Mouse (Mus musculus) heart, postnatal 14 days (tissue): Measurements from ENCODE around the gene Tmem238. TPM values are rescaled to one million over a fixed set of nuclear protein-coding genes. Genes with fewer than 3 reads are reported as not detected.

Experiments used
- DNase-seq, 2 experiments: peaks; one replicate each; pipeline ENCODE4 v3.0.0; 2021 to 2022
- intact Hi-C: fragments of 180-260 bp; cut with DNase I; formaldehyde crosslinking; loops from one replicate; pipeline ENCODE4 v1.15.1; 2025
- total RNA-seq, 2 experiments: library from RNA; stranded (reverse); gene quantifications; 2 replicates each; pipeline ENCODE4 v1.2.3; 2021

The Tmem238 gene
- total RNA-seq, 2 experiments from 2014 or later = 4.2 to 4.3 TPM

DNA sequence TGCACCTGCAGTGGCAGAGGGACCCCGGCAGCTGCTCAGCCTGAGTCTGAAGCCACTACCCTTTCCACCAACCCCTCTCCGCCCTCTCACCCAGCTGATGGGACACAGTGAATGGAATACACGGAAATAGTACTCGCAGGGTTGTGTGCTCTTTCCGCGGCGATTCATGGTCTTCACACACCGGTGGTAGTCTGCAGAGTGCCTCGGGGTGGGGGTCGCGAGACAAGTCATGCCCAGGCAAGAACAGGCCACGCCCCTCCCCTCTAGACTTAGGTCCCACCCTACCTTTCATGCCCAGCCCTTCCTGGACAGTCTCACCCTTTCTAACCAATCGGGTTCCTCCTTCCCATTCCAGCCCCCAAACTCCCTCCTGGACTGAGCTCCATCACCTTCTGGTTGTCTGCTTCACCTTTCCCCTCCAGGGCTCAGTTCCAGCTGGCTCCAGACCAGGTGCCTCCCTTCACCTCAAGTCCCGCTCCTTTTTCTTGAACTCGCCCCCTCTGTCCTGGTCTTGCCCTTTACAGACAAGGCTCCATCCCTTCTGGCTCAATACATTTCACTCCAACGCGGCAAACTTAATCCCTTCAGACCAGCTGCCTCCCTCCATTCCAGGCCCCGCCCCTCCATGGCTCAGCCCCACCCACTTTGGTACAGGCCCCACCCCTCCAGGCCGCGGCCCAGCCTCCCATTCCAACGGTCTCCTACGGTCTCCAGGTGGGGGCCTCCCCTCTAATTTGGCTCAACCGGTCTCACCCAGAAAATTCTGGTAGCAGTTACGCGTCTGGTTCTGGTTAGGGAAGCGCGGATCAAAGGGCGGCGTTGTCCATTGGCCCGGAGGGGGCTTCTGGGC is 37.3 kb downstream of the Tmem238 start:
- DNase-seq = peak in 1 of 2 experiments; percentile 31
- intact Hi-C loops = no loop called here

DNA sequence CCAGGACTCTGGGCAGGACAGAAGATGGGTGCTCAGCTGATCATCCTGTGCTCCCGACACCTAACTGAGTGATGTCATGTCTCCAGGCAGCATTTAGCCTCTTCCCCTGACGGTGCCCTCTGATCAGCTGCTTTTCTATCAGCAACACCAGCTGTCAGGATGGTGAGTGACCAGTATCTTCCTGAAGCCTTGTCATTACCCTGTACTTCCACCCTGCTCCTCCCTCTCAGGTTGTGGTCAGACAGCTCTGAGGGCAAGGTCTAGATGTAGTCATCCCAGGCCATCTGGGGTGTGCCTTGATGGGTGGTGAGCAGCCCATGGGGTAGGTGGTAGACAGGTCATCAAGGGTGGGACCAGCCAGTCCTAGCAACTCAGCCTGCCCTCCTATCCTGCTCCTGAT is 40.3 kb downstream of the Tmem238 start:
- intact Hi-C loops = no loop called here
- no peak for DNase-seq

DNA sequence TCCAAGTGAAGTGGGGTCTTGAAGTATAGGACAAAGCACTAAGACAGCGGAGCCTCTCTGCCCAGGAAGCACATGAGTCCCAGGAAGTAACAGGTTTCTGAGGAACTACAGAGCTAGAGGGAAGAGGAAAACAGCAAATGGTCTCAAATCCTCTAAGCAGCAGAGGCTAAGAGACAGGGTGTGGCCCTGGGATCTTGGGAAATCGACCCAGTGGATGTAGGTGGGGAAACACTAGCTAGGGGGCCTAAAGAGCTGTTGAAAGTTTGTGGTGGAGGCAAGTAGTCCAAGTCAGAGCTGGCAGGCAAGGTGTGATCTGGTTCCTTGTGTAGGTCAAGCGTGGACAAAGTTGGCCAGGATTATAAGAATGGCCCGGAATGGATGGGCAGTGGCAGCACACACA is 41.1 kb downstream of the Tmem238 start:
- no peak for DNase-seq
- intact Hi-C loops = no loop called here

DNA sequence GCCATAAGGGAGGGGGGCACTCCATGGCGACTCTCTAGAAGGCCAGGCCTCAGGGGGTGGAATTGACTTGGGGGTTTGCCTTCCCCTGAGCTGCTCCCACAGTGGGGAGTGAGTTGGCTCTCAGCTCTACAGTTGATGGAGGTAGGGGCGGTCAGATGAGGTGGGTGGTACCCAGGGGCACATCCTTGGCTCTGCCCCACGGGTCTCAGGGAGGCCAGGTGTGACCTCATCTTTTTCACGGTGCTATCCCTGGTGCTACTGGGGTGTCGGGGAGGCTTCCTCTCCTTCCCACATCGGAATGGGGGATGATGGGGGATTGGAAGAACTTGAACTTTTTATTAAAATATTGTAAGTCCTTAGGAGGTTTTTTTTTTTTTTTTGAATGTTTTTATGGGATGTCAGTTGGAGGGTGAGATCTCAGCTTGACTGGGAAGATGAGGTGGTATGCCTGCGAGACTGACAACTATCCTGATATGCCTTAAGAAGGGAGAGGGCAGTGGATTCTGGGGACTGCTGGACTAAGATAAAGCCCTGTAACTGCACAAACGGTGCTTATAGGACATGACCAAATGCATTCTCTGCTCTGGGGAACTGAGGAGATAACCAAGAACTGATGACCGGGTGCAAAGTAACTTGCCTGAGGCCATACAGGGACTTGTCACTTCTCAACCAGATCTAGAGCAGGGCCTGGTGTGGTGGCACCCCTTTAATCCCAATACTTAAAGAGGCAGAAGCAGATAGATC is 42.1 kb downstream of the Tmem238 start:
- DNase-seq = no peak
- intact Hi-C loops = no loop called here

DNA sequence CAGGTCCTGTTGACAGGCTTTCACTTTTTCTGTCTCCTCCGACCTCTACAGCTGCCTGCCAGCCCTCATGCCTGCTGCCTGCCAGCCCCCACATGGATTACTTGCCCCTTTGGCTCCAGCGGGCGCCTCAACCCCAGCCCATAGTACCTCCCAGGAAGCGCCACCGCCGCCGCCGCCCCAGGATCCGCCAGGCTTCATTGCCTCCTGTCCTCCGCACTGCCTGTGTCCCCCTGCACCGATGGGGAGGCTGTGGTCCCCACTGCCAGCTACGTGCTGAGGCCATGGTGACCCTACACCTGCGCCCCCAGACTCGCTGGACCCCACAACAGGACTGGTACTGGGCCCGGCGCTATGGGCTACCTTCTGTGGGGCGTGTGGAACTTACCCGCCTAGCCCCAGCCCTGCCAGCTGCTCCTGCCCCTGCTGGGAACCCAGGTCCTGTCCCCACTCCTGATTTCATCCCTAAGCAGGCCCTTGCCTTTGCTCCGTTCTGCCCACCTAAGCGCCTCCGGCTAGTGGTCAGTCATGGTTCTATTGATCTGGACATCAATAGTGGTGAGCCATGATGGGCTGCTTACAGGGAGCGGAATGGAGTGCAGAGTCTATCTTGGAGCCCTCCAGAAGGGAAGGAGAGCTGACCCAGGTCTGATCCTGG is 43.0 kb downstream of the Tmem238 start:
- intact Hi-C loops = no loop called here

DNA sequence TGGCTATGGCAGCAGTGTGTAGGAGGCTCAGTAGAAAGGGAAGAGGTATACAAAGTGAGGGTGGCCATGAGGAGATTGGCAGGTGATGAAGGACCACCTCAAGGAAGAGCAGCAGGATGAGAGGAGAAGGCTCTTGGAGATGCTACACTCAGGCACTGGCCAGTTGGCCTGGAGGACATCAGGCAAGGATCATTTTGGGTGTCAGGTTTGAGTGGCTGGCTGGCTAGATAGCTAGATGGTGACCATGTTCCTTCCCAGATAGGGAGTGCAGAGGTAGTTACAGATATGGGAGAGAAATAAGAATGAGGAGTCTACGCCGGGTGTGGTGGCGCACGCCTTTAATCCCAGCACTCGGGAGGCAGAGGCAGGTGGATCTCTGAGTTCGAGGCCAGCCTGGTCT is 44.6 kb downstream of the Tmem238 start:
- intact Hi-C loops = no loop called here
- DNase-seq = no peak

More for the DNA sequence above, 43.0 kb downstream of the Tmem238 start:
- DNase-seq = no peak

DNA sequence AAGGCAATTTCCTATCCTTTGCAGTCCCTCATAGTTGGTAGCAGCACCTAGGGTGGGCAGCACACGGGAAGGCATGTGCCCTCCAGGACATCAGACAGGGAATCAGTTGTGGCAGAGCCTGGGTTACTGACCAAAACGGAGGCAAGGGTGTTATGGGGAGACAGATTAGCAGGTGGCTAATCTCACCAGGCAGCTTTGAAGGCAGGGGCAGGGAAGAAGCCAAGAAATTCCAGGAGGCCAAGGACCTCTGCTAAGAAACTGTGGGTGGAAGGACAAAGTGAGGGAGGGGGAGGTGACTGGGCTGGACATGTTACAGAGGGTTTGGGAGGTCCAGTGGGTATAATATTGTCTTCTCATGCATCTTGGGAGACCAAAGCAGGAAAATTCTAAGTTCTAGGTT is 46.1 kb downstream of the Tmem238 start:
- intact Hi-C loops = no loop called here
- DNase-seq = no peak

DNA sequence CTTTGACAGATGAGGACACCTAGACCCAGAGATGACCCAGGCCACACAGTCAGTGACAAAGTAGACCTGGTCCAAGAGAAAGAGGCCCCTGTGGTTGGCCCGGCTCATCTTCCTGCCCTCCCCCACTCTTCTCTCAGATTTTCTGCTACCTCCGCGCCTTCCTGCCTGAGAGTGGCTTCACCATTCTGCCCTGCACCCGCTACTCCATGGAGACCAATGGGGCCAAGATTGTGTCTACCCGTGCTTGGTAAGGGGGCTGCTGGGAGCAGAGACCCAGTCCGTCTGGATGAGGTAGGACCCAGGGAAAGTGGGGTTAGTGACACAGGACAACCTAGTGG is 47.0 kb downstream of the Tmem238 start:
- intact Hi-C loops = no loop called here
- no peak for DNase-seq

DNA sequence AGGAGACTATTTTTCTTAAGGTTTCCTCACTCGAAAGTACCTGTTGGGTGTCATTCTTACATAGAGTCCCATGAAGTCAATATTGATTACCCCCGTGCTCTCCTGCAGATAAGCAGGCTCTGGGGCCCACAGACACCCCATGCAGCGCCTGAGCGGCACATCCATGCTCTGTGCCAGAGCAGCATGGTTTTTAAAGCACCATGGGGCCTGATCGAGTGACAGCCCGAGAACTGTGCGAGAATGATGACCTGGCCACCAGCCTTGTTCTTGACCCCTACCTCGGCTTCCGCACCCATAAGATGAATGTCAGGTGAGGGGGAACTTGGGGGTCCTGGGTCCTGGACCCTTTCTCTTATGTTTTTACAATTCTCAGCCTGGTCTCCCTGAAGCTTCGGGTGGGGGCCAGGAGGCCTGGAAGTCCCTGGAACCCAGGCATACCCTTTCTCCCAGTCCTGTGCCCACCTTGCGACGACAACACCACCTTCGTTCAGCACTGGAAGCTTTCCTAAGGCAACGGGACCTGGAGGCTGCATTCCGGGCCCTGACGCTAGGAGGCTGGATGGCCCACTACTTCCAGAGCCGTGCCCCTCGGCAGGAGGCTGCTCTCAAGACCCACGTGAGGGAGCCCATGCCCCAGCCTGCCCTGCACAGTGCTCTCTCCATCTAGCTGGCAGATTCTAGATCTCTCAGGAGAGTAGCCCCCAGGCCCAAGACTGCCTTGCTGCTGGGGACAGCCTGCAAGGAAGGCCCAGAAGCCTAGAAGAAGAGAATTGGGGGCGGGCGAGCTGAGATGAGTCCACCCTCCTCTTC is 47.6 kb downstream of the Tmem238 start:
- intact Hi-C loops = loop anchor here (2.0 kb wide), 1 partner anchor 47 kb away; the partner anchor contains the start of gene Tmem238

DNA sequence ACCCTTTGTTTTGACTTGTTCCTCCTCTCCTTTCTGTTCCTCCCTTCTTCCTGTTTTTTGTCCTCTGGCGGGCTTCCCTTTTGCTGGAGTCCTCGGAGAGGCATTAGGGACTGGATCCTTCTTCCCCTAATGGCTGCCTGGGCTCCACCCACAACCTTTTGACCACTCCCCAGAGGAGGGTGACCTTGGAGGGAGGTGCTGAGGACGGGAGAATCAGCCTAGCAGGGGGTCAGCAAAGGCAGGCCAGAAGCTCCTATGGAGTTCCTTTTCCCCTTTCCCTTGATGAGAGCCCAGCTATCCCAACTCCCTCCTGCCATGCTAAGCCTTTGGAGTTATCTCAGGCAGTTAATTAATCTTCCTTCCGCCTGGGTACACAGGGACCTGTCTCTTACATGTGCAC is 48.3 kb downstream of the Tmem238 start:
- DNase-seq = peak; percentile 67 to 73
- intact Hi-C loops = loop anchor here (2.0 kb wide), 1 partner anchor 48 kb away; the partner anchor contains the start of gene Tmem238

More for the DNA sequence above, 47.6 kb downstream of the Tmem238 start:
- no peak for DNase-seq

DNA sequence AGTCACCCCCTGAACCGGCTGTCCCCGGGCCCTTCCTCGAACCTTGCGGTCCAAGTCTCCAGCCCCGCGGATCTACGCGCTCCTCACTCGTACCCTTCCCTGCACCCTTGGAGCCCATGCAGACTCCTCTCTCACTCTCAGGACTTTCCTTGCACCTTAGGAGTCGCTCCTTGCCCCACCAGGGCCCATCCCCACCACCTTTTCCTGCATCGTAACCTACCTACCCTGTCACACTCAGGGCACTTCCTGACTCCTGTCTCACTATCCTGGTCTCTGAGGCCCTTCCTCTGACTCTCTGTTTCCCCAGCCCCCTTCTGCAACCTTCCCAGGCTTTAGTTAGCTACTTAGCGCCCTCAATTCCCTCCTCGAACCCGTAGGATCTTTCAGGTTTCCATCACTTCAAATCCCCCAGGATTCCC is 49.1 kb downstream of the Tmem238 start:
- DNase-seq = no peak
- intact Hi-C loops = loop anchor here (2.0 kb wide), 1 partner anchor 48 kb away; the partner anchor contains the start of gene Tmem238

DNA sequence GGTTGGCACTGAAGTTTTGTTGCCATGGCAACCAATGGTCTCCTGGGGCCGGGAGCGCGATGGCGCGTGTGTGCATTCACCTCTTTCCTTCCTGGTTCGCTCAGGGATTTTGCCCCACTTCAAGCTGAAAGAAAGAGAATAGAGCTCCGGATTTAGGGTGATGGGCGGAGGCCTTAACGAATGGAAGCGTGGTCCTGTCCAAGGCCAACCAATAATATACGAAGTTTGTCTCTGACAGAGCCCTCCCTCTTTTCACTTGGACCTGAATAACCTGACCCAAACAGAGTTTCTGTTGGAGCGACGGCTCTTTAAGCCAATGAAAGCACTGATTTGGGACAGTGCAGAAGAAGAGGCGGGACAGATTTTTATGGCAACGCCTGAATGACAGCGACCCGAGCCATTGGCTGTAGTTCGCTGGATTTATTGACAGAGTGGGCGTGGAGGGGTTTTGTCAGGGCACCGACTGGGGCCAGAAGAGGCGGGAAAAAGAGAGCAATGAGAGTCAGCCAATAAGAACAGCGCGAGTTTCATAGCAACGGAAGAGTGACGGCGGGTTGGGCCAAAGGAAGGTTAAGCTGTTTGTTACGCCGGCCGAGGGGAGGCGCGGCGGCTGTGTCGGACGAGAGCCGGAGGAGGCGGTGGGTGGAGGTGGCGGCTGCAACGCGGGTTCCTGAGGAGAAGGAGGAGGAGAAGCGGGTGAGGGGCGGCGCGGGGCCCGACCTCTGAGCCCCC is 49.7 kb downstream of the Tmem238 start, which contains the start of gene Kmt5c:
Gene Kmt5c, plus strand, starts transcription at position 572 of the 732 bp plus-strand sequence.
- intact Hi-C loops = loop anchor here (2.0 kb wide), 1 partner anchor 49 kb away; the partner anchor contains the start of gene Tmem238
- DNase-seq = peak; percentile 95 to 96

DNA sequence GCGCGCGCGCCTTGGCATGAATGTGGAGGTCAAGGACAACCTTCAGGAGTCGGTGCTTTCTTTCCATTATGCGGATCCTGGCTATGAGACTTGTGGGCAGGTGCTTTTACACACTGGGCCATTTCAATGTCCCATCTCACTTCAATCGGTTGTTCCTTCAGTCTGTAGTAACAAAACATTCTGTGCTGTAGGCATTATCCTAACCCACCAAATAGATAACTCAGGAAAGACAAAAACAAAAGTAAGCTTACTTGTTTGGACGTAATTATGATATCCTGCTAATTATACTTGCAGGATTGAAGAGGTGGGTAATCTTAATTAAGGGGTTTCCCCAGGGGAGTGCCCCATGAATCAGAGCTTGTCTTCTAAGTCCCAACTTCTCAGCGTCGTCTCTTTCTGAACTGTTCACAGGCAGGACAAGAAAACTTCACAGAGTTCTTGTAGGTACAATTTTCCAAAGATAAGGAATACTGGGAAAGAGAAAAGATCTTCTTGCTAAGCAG is 50.4 kb downstream of the Tmem238 start:
- no peak for DNase-seq
- intact Hi-C loops = no loop called here

Other genes starting within 250 kb of the Tmem238 start
- 1 to 10 TPM; 1.4 to 1.9 TPM for gene Syt5, start 242.1 kb downstream of the Tmem238 start, total RNA-seq
- gene Ptprh, start 185.6 kb downstream of the Tmem238 start, total RNA-seq = not detected
- 1 to 10 TPM; 6.8 to 7.4 TPM for gene Tmem86b, start 158.2 kb downstream of the Tmem238 start, total RNA-seq
- 10 to 100 TPM; 73.7 to 78.8 TPM for gene Ppp6r1, start 130.6 kb downstream of the Tmem238 start, total RNA-seq
- 10 to 100 TPM; 29.2 to 33.7 TPM for gene Hspbp1, start 104.6 kb downstream of the Tmem238 start, total RNA-seq
- 1 to 10 TPM; 1.6 to 1.8 TPM for gene Brsk1, start 99.1 kb downstream of the Tmem238 start, total RNA-seq
- not detected for gene Tmem150b, start 64.4 kb downstream of the Tmem238 start, total RNA-seq
- 10 to 100 TPM; 30.5 to 31.9 TPM for gene Kmt5c, start 49.5 kb downstream of the Tmem238 start, total RNA-seq
- gene Cox6b2, start 36.6 kb downstream of the Tmem238 start, total RNA-seq = 1 to 10 TPM; 5.2 to 7.0 TPM
- not detected for gene Fam71e2, start 18.4 kb downstream of the Tmem238 start, total RNA-seq
- under 1 TPM in 1 of 2 experiments, not detected in 1; 0.12 TPM for gene Il11, start 6.8 kb downstream of the Tmem238 start, total RNA-seq
- not detected for gene Tmem190, start 6.7 kb downstream of the Tmem238 start, total RNA-seq
- gene Rpl28, start 3.2 kb upstream of the Tmem238 start, total RNA-seq = 100 to 1,000 TPM; 469 to 532 TPM
- 100 to 1,000 TPM in 1 of 2 experiments, 10 to 100 TPM in 1; 97.9 to 112 TPM for gene Ube2s, start 22.9 kb upstream of the Tmem238 start, total RNA-seq
- under 1 TPM in 1 of 2 experiments, not detected in 1; 0.05 TPM for gene Shisa7, start 55.0 kb upstream of the Tmem238 start, total RNA-seq
- 1 to 10 TPM; 3.1 to 4.2 TPM for gene Isoc2b, start 80.6 kb upstream of the Tmem238 start, total RNA-seq
- gene Isoc2a, start 87.5 kb upstream of the Tmem238 start, total RNA-seq = 10 to 100 TPM; 22.9 to 27.0 TPM
- not detected for gene Gm36210, start 116.9 kb upstream of the Tmem238 start, total RNA-seq
- 1 to 10 TPM; 9.4 to 9.6 TPM for gene Zfp628, start 125.6 kb upstream of the Tmem238 start, total RNA-seq
- gene Nat14, start 132.4 kb upstream of the Tmem238 start, total RNA-seq = 1 to 10 TPM; 5.9 to 6.1 TPM
- gene Ssc5d, start 136.1 kb upstream of the Tmem238 start, total RNA-seq = 1 to 10 TPM; 7.8 TPM
- 10 to 100 TPM in 1 of 2 experiments, 1 to 10 TPM in 1; 4.2 to 11.6 TPM for gene Sbk2, start 174.8 kb upstream of the Tmem238 start, total RNA-seq
- 10 to 100 TPM; 14.9 to 37.3 TPM for gene Sbk3, start 181.5 kb upstream of the Tmem238 start, total RNA-seq
- gene Zfp579, start 206.5 kb upstream of the Tmem238 start, total RNA-seq = 10 to 100 TPM; 14.3 to 18.1 TPM
- gene Zfp524, start 224.8 kb upstream of the Tmem238 start, total RNA-seq = 1 to 10 TPM; 8.1 to 8.6 TPM
- gene Fiz1, start 225.0 kb upstream of the Tmem238 start, total RNA-seq = 10 to 100 TPM; 17.0 to 20.2 TPM
- not detected for gene Gm44973, start 225.8 kb upstream of the Tmem238 start, total RNA-seq
- gene Zfp865, start 230.7 kb upstream of the Tmem238 start, total RNA-seq = 10 to 100 TPM; 18.2 to 19.9 TPM
- gene Ccdc106, start 230.9 kb upstream of the Tmem238 start, total RNA-seq = under 1 TPM; 0.17 TPM
- not detected for gene 4632433K11Rik, start 244.5 kb upstream of the Tmem238 start, total RNA-seq
- gene Zfp784, start 248.8 kb upstream of the Tmem238 start, total RNA-seq = 1 to 10 TPM; 5.0 to 6.6 TPM